Mouse (Mus musculus): ENCODE measurements around the gene Sft2d1. TPM values are rescaled to one million over a fixed set of nuclear protein-coding genes. Genes with fewer than 3 reads are reported as not detected.

Gene Sft2d1
- polyA plus RNA-seq, 1 experiment from 2014 or later = 67.1 TPM

GRCm38 (mm10) chr17:8372286-8373046, 61.6 kb downstream of the Sft2d1 start:
- no peaks in the 10 kb centered on the region for H3K9me3 ChIP-seq (replicated peaks)
- H3K36me3 ChIP-seq = no peaks in the 10 kb centered on the region
- 3% methylated on average over 18 of the region's 18 CpGs for WGBS
- no peaks in the 10 kb centered on the region for H3K27me3 ChIP-seq (ENCODE audit: low read depth, poor library complexity, severe bottlenecking)
- peaks cover 72% of the 10 kb centered on the region for H3K4me1 ChIP-seq
- H3K4me3 ChIP-seq = peak overlapping the region; percentile 52
- peak overlapping the region; percentile 92 for H3K27ac ChIP-seq (replicated peaks)
- peak; percentile 85 for DNase-seq (ENCODE audit: low spot score)

Other genes with a start within 250 kb of the Sft2d1 start
- gene Gm49673, start 163.3 kb upstream of the Sft2d1 start, polyA plus RNA-seq (2016; fragmentation: Nextera tagmentation; extraction: Ambion mirVana) = 0.21 and 0.27 TPM in 2 replicates
- gene Rnaset2a, start 163.0 kb upstream of the Sft2d1 start, polyA plus RNA-seq (2016; fragmentation: Nextera tagmentation; extraction: Ambion mirVana) = 16.2 and 16.4 TPM in 2 replicates
- gene Fgfr1op, start 145.6 kb upstream of the Sft2d1 start, polyA plus RNA-seq (2016; fragmentation: Nextera tagmentation; extraction: Ambion mirVana) = 55.9 and 58.2 TPM in 2 replicates
- not detected in 2 replicates for gene Ccr6, start 75.1 kb upstream of the Sft2d1 start, polyA plus RNA-seq (2016; fragmentation: Nextera tagmentation; extraction: Ambion mirVana)
- gene Mpc1, start 28.2 kb upstream of the Sft2d1 start, polyA plus RNA-seq (2016; fragmentation: Nextera tagmentation; extraction: Ambion mirVana) = 77.0 and 90.5 TPM in 2 replicates
- gene Prr18, start 26.4 kb downstream of the Sft2d1 start, polyA plus RNA-seq (2016; fragmentation: Nextera tagmentation; extraction: Ambion mirVana) = 0.73 and 0.86 TPM in 2 replicates
- gene T2, start 44.9 kb downstream of the Sft2d1 start, polyA plus RNA-seq (2016; fragmentation: Nextera tagmentation; extraction: Ambion mirVana) = 0.43 and 0.46 TPM in 2 replicates
- gene T, start 123.3 kb downstream of the Sft2d1 start, polyA plus RNA-seq (2016; fragmentation: Nextera tagmentation; extraction: Ambion mirVana) = 0.58 and 1.0 TPM in 2 replicates
- 4.3 and 5.3 TPM in 2 replicates for gene Pde10a, start 214.3 kb downstream of the Sft2d1 start, polyA plus RNA-seq (2016; fragmentation: Nextera tagmentation; extraction: Ambion mirVana)